Mouse (Mus musculus) leukemia stem cell, adult 10-12 weeks (primary cell): ENCODE results near the gene Fam196a. TPM values are rescaled to one million over a fixed set of nuclear protein-coding genes. Genes with fewer than 3 reads are reported as not detected.

Source experiments
- polyA plus RNA-seq: library from polyadenylated mRNA; stranded (reverse); fragments of >175 nt; gene quantifications from 2 replicates; pipeline ENCODE4 v1.2.3, GENCODE M21; 2012; ENCODE audit warnings: low replicate concordance

Fam196a gene
- polyA plus RNA-seq, result not detected in 2 replicates

GRCm38 (mm10) chr7:134937927-134938609, at the start of gene Fam196a:
TSS of gene Fam196a (minus strand) at chr7:134938430.

